9 mouse cellular contexts compared by ENCODE assay signal in the genomic region with DNA sequence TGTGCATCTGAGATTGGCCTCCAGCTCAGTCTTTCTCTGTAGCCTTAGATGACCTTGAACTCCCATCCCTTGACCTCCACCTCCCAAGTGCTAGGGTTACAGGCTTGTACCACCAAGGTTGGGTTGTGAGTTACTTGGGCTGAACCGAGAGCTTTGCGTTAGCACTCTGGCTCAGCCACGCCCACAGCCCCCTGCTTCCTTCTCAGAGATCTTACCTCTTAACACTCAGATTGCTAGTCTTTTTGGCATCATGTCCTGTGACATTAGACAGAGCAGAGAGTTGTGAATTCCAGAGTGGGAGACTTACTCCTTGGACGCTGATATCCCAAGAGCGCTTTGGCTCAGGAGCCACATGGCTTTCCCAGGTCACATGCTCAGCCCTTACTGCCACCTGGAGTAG. TPM values are rescaled to one million over a fixed set of nuclear protein-coding genes. Genes with fewer than 3 reads are reported as not detected.
DNase-seq lines count a peak whose midpoint lies in the region; ATAC-seq and TF ChIP-seq lines count a peak whose summit lies in the region.
"Had no signal": no experiment of that assay in that cellular context is flagged by ENCODE, and none has a peak within 500 bp of the region (broad histone marks: within the 10 kb centered on the region; RNA-seq: fewer than 3 reads in every experiment).

No protein-coding gene starts in this region.

- DNase-seq in kidney, adult 9 months: peak; percentile 22
- DNase-seq in kidney, postnatal 36 days: no peak
- no peak for DNase-seq in midbrain, embryonic 14.5 days
- DNase-seq in frontal cortex, postnatal 25 days (ENCODE audit: low spot score in 2 of 2): no peak
- no peak for DNase-seq in ovary, postnatal 36 days (ENCODE audit: low spot score)
- DNase-seq in layer of hippocampus, postnatal 10 days (ENCODE audit: low spot score in 2 of 2): no peak

- H3K4me1 ChIP-seq in bone marrow macrophage, adult 2 months (ENCODE audit: control insufficient read depth, insufficient read depth, low read length): peaks cover 13% of the 10 kb centered on the region
- peaks cover 21% of the 10 kb centered on the region for H3K4me1 ChIP-seq in hindbrain, embryonic 12.5 days
- peaks cover 20% of the 10 kb centered on the region for H3K4me1 ChIP-seq in midbrain, embryonic 14.5 days (ENCODE audit: control insufficient read depth, insufficient read depth, low read length)

- no peak for ATAC-seq in hindbrain, embryonic 12.5 days (ENCODE audit: low FRiP score)
- no peak for ATAC-seq in midbrain, embryonic 14.5 days (ENCODE audit: low FRiP score, low TSS enrichment)

- WGBS in hindbrain, embryonic 12.5 days: 70% methylated on average over 5 of the region's 5 CpGs
- 73% methylated on average over 5 of the region's 5 CpGs for whole genome bisulfite sequencing in midbrain, embryonic 14.5 days

- H3K9ac ChIP-seq in hindbrain, embryonic 12.5 days: peak overlapping the region; percentile 23; the same call in 1 of the 2 replicates
- H3K9ac ChIP-seq in midbrain, embryonic 14.5 days (replicated peaks; ENCODE audit: low read length): no peak overlapping the region

- TF ChIP-seq CTCF in bone marrow macrophage, adult 2 months (IDR thresholded peaks at IDR 0.05; ENCODE audit: low read depth, low read length): no peak

- H3K4me2 ChIP-seq in hindbrain, embryonic 12.5 days (replicated peaks): peak overlapping the region; percentile 87
- peak overlapping the region; percentile 89 for H3K4me2 ChIP-seq in midbrain, embryonic 14.5 days (ENCODE audit: low read length)

- H3K27ac ChIP-seq in bone marrow macrophage, adult 2 months (ENCODE audit: insufficient read depth, low read depth, low read length): no peak overlapping the region
- no peak overlapping the region for H3K27ac ChIP-seq in hindbrain, embryonic 12.5 days
- H3K27ac ChIP-seq in midbrain, embryonic 14.5 days (replicated peaks; ENCODE audit: low read depth, low read length): no peak overlapping the region

- TF ChIP-seq POLR2A in bone marrow macrophage, adult 2 months (IDR thresholded peaks at IDR 0.05; ENCODE audit: borderline replicate concordance, low read depth, low read length): no peak

- 0 out of 2 replicates have a peak overlapping the region, but pooled peaks have one; percentile 97 for H3K4me3 ChIP-seq in bone marrow macrophage, adult 2 months (ENCODE audit: insufficient read depth, low read length)
- 0 out of 2 replicates have a peak overlapping the region, but pooled peaks have one; percentile 60 for H3K4me3 ChIP-seq in hindbrain, embryonic 12.5 days
- peak overlapping the region; percentile 53; the same call in 1 of the 2 replicates for H3K4me3 ChIP-seq in midbrain, embryonic 14.5 days (replicated peaks; ENCODE audit: low read depth, low read length)

- peaks cover 10% of the 10 kb centered on the region for H3K36me3 ChIP-seq in hindbrain, embryonic 12.5 days
- peaks cover 23% of the 10 kb centered on the region for H3K36me3 ChIP-seq in midbrain, embryonic 14.5 days (ENCODE audit: control insufficient read depth, insufficient read depth, low read length)

- H3K27me3 ChIP-seq in hindbrain, embryonic 12.5 days: no peaks in the 10 kb centered on the region
- H3K27me3 ChIP-seq in midbrain, embryonic 14.5 days (ENCODE audit: control insufficient read depth, insufficient read depth, low read length): no peaks in the 10 kb centered on the region

- H3K9me3 ChIP-seq in hindbrain, embryonic 12.5 days (replicated peaks): no peaks in the 10 kb centered on the region
- H3K9me3 ChIP-seq in midbrain, embryonic 14.5 days (ENCODE audit: control insufficient read depth, low read length): no peaks in the 10 kb centered on the region

RNA-seq across cellular contexts. Expression of gene Smim11, which starts 1.4 kb away (rescaled TPM):
- polyA plus RNA-seq in bone marrow macrophage, adult 2 months (2012; ENCODE audit: insufficient read depth, insufficient read length, missing spikeins): 68.3 and 95.1 TPM in 2 replicates
- 101 and 112 TPM in 2 replicates for polyA plus RNA-seq in hindbrain, embryonic 12.5 days (2016; fragmentation: Nextera tagmentation; extraction: Ambion mirVana)
- 71.6 and 75.9 TPM in 2 replicates for polyA plus RNA-seq in midbrain, embryonic 14.5 days (2014; fragmentation: Nextera tagmentation; extraction: Ambion mirVana)
- 10 to 100 TPM; 20.4 to 22.9 TPM for total RNA-seq in layer of hippocampus, postnatal 10 days (2021)

RNA-seq across cellular contexts. Expression of gene Kcne2, which starts 10.3 kb away (rescaled TPM):
- polyA plus RNA-seq in bone marrow macrophage, adult 2 months (2012; ENCODE audit: insufficient read depth, insufficient read length, missing spikeins): not detected in 2 replicates
- 17.7 and 25.6 TPM in 2 replicates for polyA plus RNA-seq in hindbrain, embryonic 12.5 days (2016; fragmentation: Nextera tagmentation; extraction: Ambion mirVana)
- polyA plus RNA-seq in midbrain, embryonic 14.5 days (2014; fragmentation: Nextera tagmentation; extraction: Ambion mirVana): 0.53 and 3.0 TPM in 2 replicates
- total RNA-seq in layer of hippocampus, postnatal 10 days (2021): 1 to 10 TPM in 1 of 2 experiments, not detected in 1; 2.7 TPM
- total RNA-seq: gastrocnemius, postnatal 4 days had no signal

RNA-seq across cellular contexts. Expression of gene Fam243, which starts 18.7 kb away (rescaled TPM):
- not detected in 2 replicates for polyA plus RNA-seq in bone marrow macrophage, adult 2 months (2012; ENCODE audit: insufficient read depth, insufficient read length, missing spikeins)
- polyA plus RNA-seq in hindbrain, embryonic 12.5 days (2016; fragmentation: Nextera tagmentation; extraction: Ambion mirVana): 0.08 TPM in 2 replicates
- polyA plus RNA-seq in midbrain, embryonic 14.5 days (2014; fragmentation: Nextera tagmentation; extraction: Ambion mirVana): not detected in 2 replicates
- not detected for total RNA-seq in layer of hippocampus, postnatal 10 days (2021)
- total RNA-seq: gastrocnemius, postnatal 4 days had no signal

RNA-seq across cellular contexts. Expression of gene Kcne1, which starts 56.8 kb away (rescaled TPM):
- polyA plus RNA-seq in bone marrow macrophage, adult 2 months (2012; ENCODE audit: insufficient read depth, insufficient read length, missing spikeins): not detected in 2 replicates
- 0.13 and 0.29 TPM in 2 replicates for polyA plus RNA-seq in hindbrain, embryonic 12.5 days (2016; fragmentation: Nextera tagmentation; extraction: Ambion mirVana)
- 0.07 TPM in 1 of 2 replicates, not detected in the other for polyA plus RNA-seq in midbrain, embryonic 14.5 days (2014; fragmentation: Nextera tagmentation; extraction: Ambion mirVana)
- not detected for total RNA-seq in layer of hippocampus, postnatal 10 days (2021)
- total RNA-seq: gastrocnemius, postnatal 4 days had no signal
